Mouse (Mus musculus) neural tube, embryonic 13.5 days (tissue): Measurements from ENCODE around the gene Oser1. TPM values are rescaled to one million over a fixed set of nuclear protein-coding genes. Genes with fewer than 3 reads are reported as not detected.

Source experiments
- ATAC-seq: fragments of 200-750 bp; cut with Nextera tagmentation; 2 replicates; pipeline ENCODE4 v1.8.0; 2017; ENCODE audit warnings: low read depth, mild to moderate bottlenecking, moderate TSS enrichment, moderate library complexity
- H3K27ac ChIP-seq: fragments of 300-500 bp; sonication (generic); replicated peaks from 2 replicates; pipeline ENCODE4 v1.5.1; 2015; ENCODE audit warnings: moderate library complexity, mild to moderate bottlenecking, inconsistent platforms
- H3K27me3 ChIP-seq: fragments of 300-500 bp; sonication (generic); 2 replicates; pipeline ENCODE4 v1.6.1; 2015; ENCODE audit warnings: mild to moderate bottlenecking, inconsistent platforms
- H3K36me3 ChIP-seq: fragments of 300-500 bp; sonication (generic); 2 replicates; pipeline ENCODE4 v1.6.1; 2015; ENCODE audit warnings: mild to moderate bottlenecking, inconsistent platforms
- H3K4me1 ChIP-seq: fragments of 300-500 bp; sonication (generic); replicated peaks from 2 replicates; pipeline ENCODE4 v1.6.1; 2015; ENCODE audit warnings: inconsistent platforms
- H3K4me2 ChIP-seq: fragments of 300-500 bp; sonication (generic); 2 replicates; pipeline ENCODE4 v1.6.1; 2015; ENCODE audit warnings: inconsistent platforms, mild to moderate bottlenecking, moderate library complexity
- H3K4me3 ChIP-seq: fragments of 300-500 bp; sonication (generic); 2 replicates; pipeline ENCODE4 v1.5.1; 2015; ENCODE audit warnings: mild to moderate bottlenecking, inconsistent platforms
- H3K9ac ChIP-seq: fragments of 300-500 bp; sonication (generic); 2 replicates; pipeline ENCODE4 v1.6.1; 2015; ENCODE audit warnings: moderate library complexity, mild to moderate bottlenecking, inconsistent platforms
- H3K9me3 ChIP-seq: fragments of 300-500 bp; sonication (generic); 2 replicates; pipeline ENCODE4 v1.6.1; 2016; ENCODE audit warnings: inconsistent platforms
- WGBS: fragments of 180-500 bp; shearing (Covaris S2); methylation state at CpG from one replicate; pipeline ENCODE4 v1.1.7; 2015; 5-methylcytosine and 5-hydroxymethylcytosine counted together
- polyA plus RNA-seq: library from polyadenylated mRNA; unstranded; fragments of >200 nt; fragmentation: Nextera tagmentation; extraction: Ambion mirVana; gene quantifications from 2 replicates; pipeline ENCODE4 v1.2.1, GENCODE M21; 2015

The Oser1 gene
- polyA plus RNA-seq, 1 experiment from 2014 or later, result 74.5 TPM

DNA sequence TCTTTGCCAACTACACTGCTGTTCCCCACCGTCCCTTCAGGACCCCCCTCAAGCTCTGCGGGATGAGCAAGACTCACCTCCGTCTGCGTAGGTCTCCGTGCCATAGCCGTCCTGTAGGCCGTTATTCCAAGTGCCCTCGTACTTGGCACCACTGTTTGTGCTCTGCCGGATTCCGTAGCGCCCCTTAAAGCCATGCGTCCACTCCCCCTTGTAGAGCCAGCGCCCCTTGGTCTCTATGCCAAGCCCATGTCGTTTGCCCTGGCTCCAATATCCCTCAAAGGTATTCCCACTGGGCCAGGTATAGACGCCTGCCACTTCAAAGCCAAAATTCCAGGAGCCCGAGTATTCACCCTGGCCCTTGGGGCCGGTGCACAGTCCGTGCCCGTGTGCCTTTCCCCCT is 27.4 kb downstream of the Oser1 start:
- no peaks in the 10 kb centered on the region for H3K9me3 ChIP-seq
- H3K4me1 ChIP-seq, result no peaks in the 10 kb centered on the region
- WGBS, result 91% methylated on average over 19 of the region's 19 CpGs
- no peak for ATAC-seq
- H3K4me3 ChIP-seq, result no peak overlapping the region
- no peaks in the 10 kb centered on the region for H3K36me3 ChIP-seq
- H3K27ac ChIP-seq, result no peak overlapping the region
- H3K27me3 ChIP-seq, result no peaks in the 10 kb centered on the region
- H3K4me2 ChIP-seq, result no peak overlapping the region
- H3K9ac ChIP-seq, result no peak overlapping the region

DNA sequence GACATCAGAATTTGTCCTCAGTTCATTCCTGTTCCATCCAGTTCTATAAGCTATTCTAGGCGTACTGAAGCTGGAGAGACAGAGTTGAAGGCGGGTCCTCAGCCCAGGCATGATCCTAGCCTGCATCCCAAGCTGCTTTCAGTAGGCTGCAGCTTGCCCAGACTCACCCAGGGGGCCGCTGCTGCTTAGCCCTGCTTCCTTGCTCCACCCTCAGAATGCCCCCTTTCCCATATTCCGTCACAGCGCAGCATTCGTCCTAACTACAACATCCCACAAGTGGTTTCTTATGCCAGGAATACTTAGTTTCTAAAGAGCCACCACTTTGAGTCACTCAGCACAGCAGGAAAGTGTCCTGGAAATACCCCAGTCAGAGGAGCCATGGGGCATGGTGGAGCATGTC is 29.5 kb downstream of the Oser1 start:
- no peak for ATAC-seq
- H3K9me3 ChIP-seq, result no peaks in the 10 kb centered on the region
- H3K36me3 ChIP-seq, result no peaks in the 10 kb centered on the region
- H3K4me2 ChIP-seq, result no peak overlapping the region
- H3K4me1 ChIP-seq, result no peaks in the 10 kb centered on the region
- no peak overlapping the region for H3K4me3 ChIP-seq
- H3K27ac ChIP-seq, result no peak overlapping the region
- no peak overlapping the region for H3K9ac ChIP-seq
- 79% methylated on average over 6 of the region's 6 CpGs for WGBS
- H3K27me3 ChIP-seq, result no peaks in the 10 kb centered on the region

DNA sequence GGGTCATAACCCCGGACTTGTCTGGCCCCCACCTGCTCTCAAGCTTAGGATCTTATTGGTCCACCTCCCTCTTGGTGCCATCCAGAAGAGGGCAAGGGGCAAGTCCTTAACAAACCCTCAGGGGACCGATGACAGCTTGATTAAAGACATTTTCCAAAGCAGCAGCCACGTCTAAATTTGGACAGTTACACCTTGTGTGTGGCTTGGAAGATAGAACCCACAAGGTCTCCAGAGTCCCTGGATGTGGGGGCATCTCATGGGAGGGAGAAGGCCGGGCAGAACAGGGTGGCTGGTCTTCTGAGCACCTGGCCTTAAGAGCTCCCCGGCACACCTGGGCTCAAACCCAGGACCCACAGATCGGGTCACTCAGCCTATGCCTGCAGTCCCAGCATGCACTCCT is 30.5 kb downstream of the Oser1 start:
- Histone ChIP-seq H3K4me1 (no peaks in the 10 kb centered on the region), H3K36me3 (no peaks in the 10 kb centered on the region), H3K4me3 (no peak overlapping the region), H3K27ac (no peak overlapping the region), H3K9ac (no peak overlapping the region), H3K4me2 (no peak overlapping the region), H3K27me3 (no peaks in the 10 kb centered on the region), H3K9me3 (no peaks in the 10 kb centered on the region)
- no peak for ATAC-seq
- 78% methylated on average over 6 of the region's 6 CpGs for WGBS

DNA sequence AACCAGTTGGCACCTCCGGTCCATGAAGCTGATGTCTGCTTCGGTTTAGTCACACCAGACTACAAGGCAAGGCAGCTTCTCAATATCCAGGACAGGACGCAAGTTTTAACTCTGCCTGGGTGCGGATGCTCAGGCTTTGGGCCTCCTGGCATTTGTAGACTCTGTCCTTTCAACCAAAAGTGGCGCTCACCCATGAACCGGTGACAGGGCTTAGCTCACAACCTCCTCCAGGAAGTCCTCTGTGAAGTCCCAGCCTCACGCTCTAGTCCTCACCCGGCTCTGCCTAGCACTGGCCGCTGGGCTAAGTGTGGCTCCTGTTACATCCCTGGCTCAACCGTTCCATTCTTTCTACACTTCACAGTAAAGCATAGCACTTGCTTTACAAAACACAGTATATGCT is 31.3 kb downstream of the Oser1 start:
- H3K4me3 ChIP-seq, result no peak overlapping the region
- H3K4me2 ChIP-seq, result no peak overlapping the region
- no peaks in the 10 kb centered on the region for H3K36me3 ChIP-seq
- H3K27ac ChIP-seq, result no peak overlapping the region
- WGBS, result 94% methylated on average over 10 of the region's 10 CpGs
- H3K9me3 ChIP-seq, result no peaks in the 10 kb centered on the region
- no peak overlapping the region for H3K9ac ChIP-seq
- H3K27me3 ChIP-seq, result no peaks in the 10 kb centered on the region
- no peaks in the 10 kb centered on the region for H3K4me1 ChIP-seq
- no peak for ATAC-seq

DNA sequence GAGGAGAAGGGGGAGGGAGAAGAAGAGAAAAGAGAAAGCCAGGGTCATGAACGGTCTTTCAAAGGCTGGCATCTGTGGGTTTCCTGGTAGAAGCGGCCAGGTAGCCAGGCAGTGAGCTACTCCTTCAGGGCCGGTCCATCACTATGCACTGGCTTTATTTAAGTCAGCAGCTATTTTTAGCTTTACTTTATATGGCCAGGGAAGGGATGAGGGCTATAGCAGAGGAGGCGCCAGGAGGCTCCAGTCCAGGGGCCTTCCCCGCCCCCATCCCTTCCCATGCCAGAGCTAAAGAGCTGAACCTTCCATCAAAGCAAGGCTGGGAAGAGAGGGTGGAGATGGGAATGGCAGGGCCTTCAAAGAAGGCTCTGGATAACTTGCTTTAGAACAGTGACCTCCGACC is 32.1 kb downstream of the Oser1 start:
- no peak for ATAC-seq
- H3K36me3 ChIP-seq, result no peaks in the 10 kb centered on the region
- no peak overlapping the region for H3K27ac ChIP-seq
- H3K27me3 ChIP-seq, result no peaks in the 10 kb centered on the region
- no peaks in the 10 kb centered on the region for H3K4me1 ChIP-seq
- 72% methylated on average over 6 of the region's 6 CpGs for WGBS
- no peak overlapping the region for H3K4me3 ChIP-seq
- H3K9ac ChIP-seq, result no peak overlapping the region
- no peaks in the 10 kb centered on the region for H3K9me3 ChIP-seq
- no peak overlapping the region for H3K4me2 ChIP-seq

DNA sequence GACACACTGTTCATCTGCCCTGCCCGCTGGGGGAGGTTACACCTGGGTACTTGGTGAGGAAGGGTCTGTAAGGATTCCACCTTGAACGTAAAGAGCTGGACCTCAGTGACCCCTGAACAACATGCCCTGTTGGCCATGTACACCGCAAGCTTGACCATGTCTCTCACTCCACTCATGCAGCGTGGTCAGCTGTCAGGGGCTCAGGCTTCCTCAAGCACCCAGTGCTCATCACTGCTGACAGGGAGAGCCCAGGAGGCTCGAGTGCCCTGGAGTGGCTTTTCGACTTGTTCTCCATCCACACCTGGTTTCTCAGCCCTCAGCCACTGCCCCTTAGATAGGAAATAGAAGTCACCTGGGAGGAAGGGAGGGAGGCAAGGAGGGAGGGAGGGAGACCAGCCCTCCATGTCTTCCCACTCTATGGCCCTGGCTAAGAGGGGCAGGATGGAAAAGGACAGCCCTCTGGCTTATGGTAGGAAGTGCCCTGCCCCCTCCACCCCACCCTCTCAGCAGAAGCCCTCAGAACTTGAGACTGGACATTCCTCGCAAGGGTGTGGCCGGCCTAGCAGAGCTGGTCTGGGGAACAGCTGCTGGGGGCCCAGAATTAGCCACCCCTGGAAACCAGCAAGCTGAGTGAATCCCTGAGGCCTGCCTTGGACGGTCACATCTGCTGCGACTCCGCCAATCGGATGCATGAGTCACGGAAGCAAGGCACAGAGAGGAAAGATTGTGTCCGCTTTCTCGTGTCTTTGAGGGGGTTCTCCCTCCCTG is 37.9 kb downstream of the Oser1 start:
- Histone ChIP-seq H3K9me3 (no peaks in the 10 kb centered on the region), H3K4me1 (no peaks in the 10 kb centered on the region), H3K4me3 (no peak overlapping the region), H3K27ac (no peak overlapping the region), H3K9ac (no peak overlapping the region), H3K4me2 (no peak overlapping the region), H3K27me3 (no peaks in the 10 kb centered on the region), H3K36me3 (no peaks in the 10 kb centered on the region)
- 75% methylated on average over 15 of the region's 15 CpGs for WGBS
- no peak for ATAC-seq

DNA sequence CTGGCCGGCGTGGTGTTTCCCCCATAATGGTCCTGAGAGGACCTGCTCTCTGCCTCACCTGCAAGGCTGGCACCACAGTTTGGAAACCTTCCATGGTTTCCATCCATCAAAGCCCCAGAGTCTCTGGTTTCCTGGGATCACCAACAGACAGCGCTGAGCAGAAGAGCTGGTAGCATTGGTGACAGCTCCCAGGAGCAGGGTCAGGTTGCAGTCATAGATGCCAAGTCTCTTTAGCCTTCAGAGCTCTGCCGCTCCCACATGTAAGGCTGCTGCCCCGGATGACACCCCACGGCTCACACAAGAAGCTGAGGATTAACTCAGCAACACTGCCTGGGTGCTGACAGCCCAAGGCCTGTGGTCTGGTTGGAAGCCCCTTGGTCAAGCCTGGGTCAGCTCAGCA is 39.4 kb downstream of the Oser1 start:
- no peak overlapping the region for H3K27ac ChIP-seq
- H3K4me3 ChIP-seq, result no peak overlapping the region
- 82% methylated on average over 6 of the region's 6 CpGs for WGBS
- H3K27me3 ChIP-seq, result no peaks in the 10 kb centered on the region; the same call in 1 of the 2 replicates
- H3K36me3 ChIP-seq, result no peaks in the 10 kb centered on the region
- no peak overlapping the region for H3K9ac ChIP-seq
- no peaks in the 10 kb centered on the region for H3K9me3 ChIP-seq
- no peak for ATAC-seq
- H3K4me1 ChIP-seq, result no peaks in the 10 kb centered on the region
- no peak overlapping the region for H3K4me2 ChIP-seq

DNA sequence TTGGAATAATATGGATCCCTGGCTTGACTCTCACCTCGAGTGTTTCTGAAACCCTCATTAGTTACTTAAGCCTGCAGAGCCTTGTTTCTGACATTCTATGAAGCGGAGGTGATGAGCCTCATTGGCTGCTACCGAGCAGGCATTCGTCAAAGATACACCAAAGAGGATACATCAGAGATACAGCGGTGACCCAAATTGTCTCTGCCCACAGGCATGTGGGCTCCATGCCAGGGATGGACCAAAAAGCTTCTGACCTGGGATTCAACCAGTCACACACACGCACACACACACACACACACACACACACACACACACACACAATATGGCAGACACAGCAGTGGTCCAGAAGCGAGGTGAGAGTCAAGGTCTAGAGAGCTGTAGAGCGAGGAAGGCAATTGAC is 43.3 kb downstream of the Oser1 start:
- H3K9me3 ChIP-seq, result no peaks in the 10 kb centered on the region
- H3K36me3 ChIP-seq, result no peaks in the 10 kb centered on the region
- peaks cover 20% of the 10 kb centered on the region for H3K27me3 ChIP-seq
- H3K27ac ChIP-seq, result no peak overlapping the region
- no peak overlapping the region for H3K4me2 ChIP-seq
- no peak overlapping the region for H3K9ac ChIP-seq
- ATAC-seq, result no peak
- no peaks in the 10 kb centered on the region for H3K4me1 ChIP-seq
- no peak overlapping the region for H3K4me3 ChIP-seq
- WGBS, result 85% methylated on average over 8 of the region's 8 CpGs

DNA sequence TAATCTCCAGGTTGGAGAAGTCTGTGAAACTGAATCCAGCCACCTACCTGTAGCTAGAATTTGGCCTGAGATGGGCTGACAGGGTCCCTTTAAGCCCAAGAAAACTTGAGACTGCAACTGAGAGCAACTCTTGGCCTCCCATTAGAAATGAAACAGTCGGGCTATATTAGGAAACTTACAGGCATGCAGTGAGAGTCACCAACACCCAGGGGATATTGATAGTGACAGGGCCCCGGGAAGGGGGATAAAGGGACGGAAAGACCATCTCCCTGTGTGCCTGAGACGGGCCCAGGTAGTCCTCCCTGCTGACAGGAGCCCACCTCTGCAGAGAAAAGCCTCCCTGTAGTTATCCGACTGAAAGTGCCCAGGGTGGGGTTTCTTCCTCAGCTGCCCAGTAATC is 45.1 kb downstream of the Oser1 start:
- Histone ChIP-seq H3K4me2 (no peak overlapping the region), H3K9me3 (no peaks in the 10 kb centered on the region), H3K9ac (no peak overlapping the region), H3K36me3 (no peaks in the 10 kb centered on the region), H3K27me3 (peaks cover 39% of the 10 kb centered on the region), H3K4me1 (no peaks in the 10 kb centered on the region), H3K4me3 (no peak overlapping the region), H3K27ac (no peak overlapping the region)
- 78% methylated on average over 5 of the region's 5 CpGs for WGBS
- ATAC-seq, result no peak

DNA sequence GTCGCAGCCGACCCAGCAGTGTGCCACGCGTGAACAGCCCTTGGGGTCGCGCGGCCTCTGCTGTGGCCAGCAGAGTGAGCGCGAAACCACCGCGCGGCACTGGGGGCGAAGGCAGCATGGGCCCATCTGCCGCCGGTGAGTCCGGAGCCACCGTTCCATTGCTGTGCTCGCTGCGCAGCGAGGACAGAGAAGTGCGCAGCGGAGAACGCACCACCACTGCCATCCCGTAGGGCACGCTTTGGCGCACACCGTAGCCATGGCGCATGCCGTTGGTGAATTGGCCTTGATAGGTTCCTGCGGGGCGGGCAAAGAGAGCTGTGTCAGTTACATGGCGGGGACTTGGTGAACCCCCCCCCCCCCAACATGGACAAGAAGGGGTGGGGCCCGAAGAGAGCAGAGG is 48.4 kb downstream of the Oser1 start:
- Histone ChIP-seq H3K27ac (no peak overlapping the region), H3K9me3 (no peaks in the 10 kb centered on the region), H3K4me2 (peak overlapping the region; percentile 27; the same call in 1 of the 2 replicates), H3K4me3 (peak overlapping the region; percentile 12; the same call in 1 of the 2 replicates), H3K4me1 (no peaks in the 10 kb centered on the region), H3K27me3 (peaks cover 50% of the 10 kb centered on the region), H3K9ac (no peak overlapping the region), H3K36me3 (no peaks in the 10 kb centered on the region)
- ATAC-seq, result no peak
- WGBS, result 38% methylated on average over 33 of the region's 33 CpGs

DNA sequence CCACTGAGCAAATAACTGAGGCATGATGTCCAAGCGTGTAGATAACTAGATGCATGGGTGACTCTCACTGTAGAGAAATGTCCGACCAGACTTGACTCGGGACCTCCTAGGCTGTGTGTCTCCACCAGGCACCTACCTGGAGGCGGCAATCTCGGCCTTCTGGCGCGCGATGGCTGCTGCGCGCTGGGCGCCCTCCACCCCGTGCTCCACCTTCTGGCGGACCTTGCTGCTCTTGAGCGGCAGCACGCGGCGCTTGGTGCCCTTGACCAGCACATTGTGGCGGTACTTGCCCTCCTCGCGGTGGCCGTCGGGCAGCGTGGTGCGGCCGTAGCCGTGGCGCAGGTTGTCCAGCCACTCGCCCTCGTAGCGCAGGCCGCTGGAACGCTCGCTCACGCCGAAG is 49.0 kb downstream of the Oser1 start:
- peak overlapping the region; percentile 27; the same call in 1 of the 2 replicates for H3K4me2 ChIP-seq
- H3K27ac ChIP-seq, result no peak overlapping the region
- no peak for ATAC-seq
- WGBS, result 39% methylated on average over 35 of the region's 35 CpGs
- H3K4me3 ChIP-seq, result no peak overlapping the region
- no peaks in the 10 kb centered on the region for H3K4me1 ChIP-seq
- no peak overlapping the region for H3K9ac ChIP-seq
- H3K27me3 ChIP-seq, result peaks cover 50% of the 10 kb centered on the region
- no peaks in the 10 kb centered on the region for H3K36me3 ChIP-seq
- no peaks in the 10 kb centered on the region for H3K9me3 ChIP-seq

DNA sequence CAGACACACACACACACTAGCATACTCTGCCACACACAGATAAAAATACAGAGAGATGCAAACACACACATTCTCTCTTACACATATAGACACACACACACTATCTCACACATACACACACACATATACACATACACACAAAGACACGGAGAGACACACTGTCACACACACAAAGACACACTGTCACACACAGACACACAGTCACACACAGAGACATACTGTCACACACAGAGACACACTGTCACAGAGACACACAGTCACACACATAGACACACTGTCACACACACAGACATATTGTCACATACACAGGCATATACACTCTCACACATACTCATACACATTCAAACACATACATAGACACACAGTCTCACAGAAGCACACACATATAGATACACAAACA is 51.9 kb downstream of the Oser1 start:
- Histone ChIP-seq H3K27ac (no peak overlapping the region), H3K9ac (no peak overlapping the region), H3K4me2 (no peak overlapping the region), H3K9me3 (no peaks in the 10 kb centered on the region), H3K27me3 (peaks cover 44% of the 10 kb centered on the region), H3K36me3 (no peaks in the 10 kb centered on the region), H3K4me3 (no peak overlapping the region), H3K4me1 (no peaks in the 10 kb centered on the region)
- no peak for ATAC-seq
- 86% methylated on average over 1 of the region's 1 CpGs for whole genome bisulfite sequencing

DNA sequence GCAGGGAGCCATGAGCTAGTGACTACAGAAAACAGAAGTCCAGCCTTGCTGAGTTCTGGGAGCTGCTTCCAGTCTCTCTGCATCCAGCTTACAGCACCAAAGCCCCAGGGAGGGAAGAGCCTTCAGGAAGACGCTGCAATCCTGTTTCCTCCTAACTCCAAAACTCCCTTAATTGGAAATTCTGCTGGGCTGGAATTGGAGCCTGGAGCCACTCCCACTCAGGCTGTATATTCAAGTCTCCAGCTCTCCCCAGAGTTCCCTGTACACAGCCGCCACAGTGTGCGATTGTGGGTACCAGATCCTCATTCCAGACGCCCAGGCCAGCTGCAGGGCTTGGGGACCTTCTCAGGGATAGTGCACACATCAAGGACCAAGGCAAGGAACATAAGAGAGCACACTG is 54.3 kb downstream of the Oser1 start:
- peaks cover 20% of the 10 kb centered on the region for H3K27me3 ChIP-seq
- H3K9me3 ChIP-seq, result no peaks in the 10 kb centered on the region
- no peak overlapping the region for H3K4me2 ChIP-seq
- H3K4me1 ChIP-seq, result no peaks in the 10 kb centered on the region
- H3K4me3 ChIP-seq, result no peak overlapping the region
- no peak overlapping the region for H3K27ac ChIP-seq
- no peak for ATAC-seq
- WGBS, result 60% methylated on average over 4 of the region's 4 CpGs
- no peak overlapping the region for H3K9ac ChIP-seq
- no peaks in the 10 kb centered on the region for H3K36me3 ChIP-seq
